Mouse (Mus musculus) bone marrow, adult 2 months (tissue): ENCODE measurements around the gene Pes1.

Experiments used
- CTCF ChIP-seq: fragments of 200-500 bp; IDR thresholded peaks from 2 replicates; pipeline ENCODE4 v1.5.1; 2011; ENCODE audit warnings: low read length, control low read depth; ENCODE audit not compliant: control insufficient read depth, insufficient read depth
- POLR2A ChIP-seq: fragments of 200-500 bp; IDR thresholded peaks from 2 replicates; pipeline ENCODE4 v1.6.1; 2011; ENCODE audit warnings: low read depth, mild to moderate bottlenecking, control low read depth, low read length, borderline replicate concordance; ENCODE audit not compliant: control insufficient read depth

DNA sequence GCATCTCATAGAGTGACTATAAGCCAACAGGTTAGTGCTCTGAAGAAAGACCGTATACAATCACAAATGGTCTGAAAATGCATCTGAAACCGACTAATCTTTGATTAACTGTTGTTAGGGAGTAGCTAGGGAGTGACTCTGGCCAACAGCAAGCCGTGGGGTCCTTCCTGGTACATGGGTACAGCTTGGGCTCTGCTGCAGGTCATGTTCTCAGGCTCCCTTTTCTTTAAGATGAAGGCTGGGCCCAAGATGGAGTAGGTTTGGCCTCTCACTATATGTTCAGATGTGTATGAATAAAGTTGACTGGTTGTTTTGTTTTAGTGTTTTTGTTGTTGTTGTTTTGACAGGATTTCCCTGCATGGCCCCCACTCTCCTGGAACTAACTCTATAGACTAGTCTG is 2.0 kb upstream of the Pes1 start:
- TF ChIP-seq CTCF: no peak
- no peak for TF ChIP-seq POLR2A
